Mouse (Mus musculus) hindlimb bud, embryonic 11.5 days (tissue): ENCODE data around the gene Zfp106.
"Not testable (repeated sequence)": the region's sequence is repeated elsewhere in the genome, so short reads cannot be mapped to it uniquely, and the experiment has no call there.

Experiments
- DNase-seq: peaks from one replicate; pipeline ENCODE4 v3.0.0-alpha.2; 2012; ENCODE audit warnings: low read depth, low spot score; ENCODE audit errors: extremely low spot score

Gene Zfp106

GRCm38 (mm10) chr2:120563235-120563990, at the start of gene Zfp106:
TSS of gene Zfp106 (minus strand) at chr2:120563843.
- no peak for DNase-seq

- DNase-seq: peak; percentile 73
Measured at GRCm38 (mm10) chr2:120608830-120609723, 45.4 kb upstream of the Zfp106 start, which contains the start of the genes Haus2 and Lrrc57. TSS of gene Haus2 (plus strand) at chr2:120609383. TSS of gene Lrrc57 (minus strand) at chr2:120609520.

- DNase-seq: no peak
Measured at GRCm38 (mm10) chr2:120606021-120606690, 42.5 kb upstream of the Zfp106 start.

- DNase-seq: no peak
Measured at GRCm38 (mm10) chr2:120599506-120599905, 35.9 kb upstream of the Zfp106 start.

- DNase-seq: no peak
Measured at GRCm38 (mm10) chr2:120597734-120598133, 34.1 kb upstream of the Zfp106 start.

- no peak for DNase-seq
Measured at GRCm38 (mm10) chr2:120592227-120592626, 28.6 kb upstream of the Zfp106 start.

GRCm38 (mm10) chr2:120589759-120590158, 26.1 kb upstream of the Zfp106 start:
- no peak for DNase-seq

GRCm38 (mm10) chr2:120578286-120578685, 14.6 kb upstream of the Zfp106 start:
- DNase-seq: no peak

- DNase-seq: no peak
Measured at GRCm38 (mm10) chr2:120577799-120578198, 14.2 kb upstream of the Zfp106 start.

GRCm38 (mm10) chr2:120575978-120576377, 12.3 kb upstream of the Zfp106 start:
- DNase-seq: no peak

- no peak for DNase-seq
Measured at GRCm38 (mm10) chr2:120575121-120575520, 11.5 kb upstream of the Zfp106 start.

- DNase-seq: not testable (repeated sequence)
Measured at GRCm38 (mm10) chr2:120572161-120572560, 8.5 kb upstream of the Zfp106 start.

- DNase-seq: no peak
Measured at GRCm38 (mm10) chr2:120571081-120571480, 7.4 kb upstream of the Zfp106 start.

- no peak for DNase-seq
Measured at GRCm38 (mm10) chr2:120567798-120568320, 4.2 kb upstream of the Zfp106 start.

- peak; percentile 84 for DNase-seq
Measured at GRCm38 (mm10) chr2:120566886-120567797, 3.5 kb upstream of the Zfp106 start, which contains the start of gene Snap23. TSS of gene Snap23 (plus strand) at chr2:120567671.

GRCm38 (mm10) chr2:120565363-120565762, 1.7 kb upstream of the Zfp106 start:
- no peak for DNase-seq

- DNase-seq: not testable (repeated sequence)
Measured at GRCm38 (mm10) chr2:120564548-120565188, 1.0 kb upstream of the Zfp106 start.

GRCm38 (mm10) chr2:120562859-120563234, 796 bp downstream of the Zfp106 start:
- DNase-seq: no peak

- no peak for DNase-seq
Measured at GRCm38 (mm10) chr2:120561524-120561923, 2.1 kb downstream of the Zfp106 start.
